Mouse (Mus musculus) midbrain, embryonic 10.5 days (tissue): Measurements from ENCODE around the gene Naaa. TPM values are rescaled to one million over a fixed set of nuclear protein-coding genes. Genes with fewer than 3 reads are reported as not detected.

Experiments
- DNase-seq: peaks from one replicate; pipeline ENCODE4 v3.0.0-alpha.2; 2017; ENCODE audit warnings: low spot score
- H3K27ac ChIP-seq: fragments of 300-500 bp; sonication (generic); replicated peaks from 2 replicates; pipeline ENCODE4 v1.5.1; 2016; ENCODE audit warnings: mild to moderate bottlenecking
- H3K27me3 ChIP-seq: fragments of 300-500 bp; sonication (generic); 2 replicates; pipeline ENCODE4 v1.6.1; 2016; ENCODE audit warnings: low read depth, mild to moderate bottlenecking; ENCODE audit not compliant: poor library complexity, severe bottlenecking
- H3K36me3 ChIP-seq: fragments of 300-500 bp; sonication (generic); 2 replicates; pipeline ENCODE4 v1.6.1; 2016; ENCODE audit warnings: mild to moderate bottlenecking, moderate library complexity
- H3K4me1 ChIP-seq: fragments of 300-500 bp; sonication (generic); 2 replicates; pipeline ENCODE4 v1.6.1; 2016
- H3K4me3 ChIP-seq: fragments of 300-500 bp; sonication (generic); 2 replicates; pipeline ENCODE4 v1.5.1; 2016; ENCODE audit warnings: mild to moderate bottlenecking, moderate library complexity
- H3K9me3 ChIP-seq: fragments of 300-500 bp; sonication (generic); replicated peaks from 2 replicates; pipeline ENCODE4 v1.6.1; 2016; ENCODE audit warnings: mild to moderate bottlenecking
- WGBS: fragments of 180-500 bp; shearing (Covaris S2); methylation state at CpG from one replicate; pipeline ENCODE4 v1.1.7; 2016; 5-methylcytosine and 5-hydroxymethylcytosine counted together
- polyA plus RNA-seq: library from polyadenylated mRNA; unstranded; fragments of >200 nt; fragmentation: Nextera tagmentation; extraction: Ambion mirVana; gene quantifications from 2 replicates; pipeline ENCODE4 v1.2.1, GENCODE M21; 2016

Naaa gene
- polyA plus RNA-seq, 1 experiment from 2014 or later = 4.5 TPM

DNA sequence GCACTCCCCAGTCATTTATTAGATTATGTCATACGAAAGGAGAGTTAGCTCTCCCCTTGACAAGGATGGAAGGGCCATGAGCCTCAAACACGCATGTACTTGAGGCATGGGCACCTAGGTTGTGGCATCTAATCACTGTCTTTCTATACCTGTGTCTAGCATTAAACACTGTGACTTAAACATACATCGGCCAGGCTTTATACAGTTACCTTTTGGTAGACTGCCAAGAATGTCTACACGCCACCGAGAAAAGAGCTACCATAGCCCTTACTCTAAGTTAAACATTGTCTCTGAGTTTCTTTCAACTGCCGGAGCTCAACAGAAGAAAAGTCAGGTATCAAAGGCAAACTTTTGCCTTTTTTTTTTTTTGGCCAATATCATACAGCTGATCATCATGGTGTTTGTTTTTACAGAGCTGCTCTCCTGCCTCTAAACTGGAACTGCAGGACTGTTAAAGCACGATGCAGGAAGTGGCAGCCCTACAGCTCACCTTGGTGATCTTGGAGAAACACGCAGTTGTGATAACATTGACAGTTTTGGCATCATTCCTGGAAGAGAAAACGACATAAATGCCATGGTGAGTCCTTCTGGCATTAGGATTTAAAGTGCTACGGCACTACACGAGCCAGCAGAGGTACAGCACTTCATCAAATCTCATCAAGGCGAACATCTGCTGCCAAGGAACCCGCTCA, 24.3 kb upstream of the Naaa start:
- Histone ChIP-seq H3K27me3 (no peaks in the 10 kb centered on the region), H3K9me3 (no peaks in the 10 kb centered on the region), H3K4me3 (no peak overlapping the region), H3K36me3 (peaks cover 98% of the 10 kb centered on the region), H3K4me1 (no peaks in the 10 kb centered on the region), H3K27ac (no peak overlapping the region)
- no peak for DNase-seq
- WGBS = 94% methylated on average over 13 of the region's 13 CpGs

DNA sequence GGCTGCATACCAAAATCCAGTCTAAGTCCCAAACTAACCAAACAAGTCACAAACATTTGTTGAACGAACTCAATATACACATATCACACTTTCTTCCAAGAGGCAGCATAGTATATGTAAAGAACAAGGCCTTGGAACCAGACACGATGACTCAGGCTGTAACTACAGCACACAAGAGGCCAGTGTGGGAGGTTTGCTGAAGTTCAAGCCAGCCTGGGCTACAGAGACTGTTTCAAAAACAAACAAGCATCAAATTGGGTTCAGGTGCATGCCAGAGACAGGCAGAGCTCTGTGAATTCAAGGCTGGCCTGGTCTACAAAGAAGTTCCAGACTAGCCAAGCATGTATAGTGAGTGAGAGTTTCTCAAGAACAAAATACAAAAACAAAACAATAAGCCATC, 16.6 kb upstream of the Naaa start:
- no peak overlapping the region for H3K4me3 ChIP-seq
- H3K9me3 ChIP-seq = no peaks in the 10 kb centered on the region
- H3K4me1 ChIP-seq = no peaks in the 10 kb centered on the region
- peaks cover 98% of the 10 kb centered on the region for H3K36me3 ChIP-seq
- no peak overlapping the region for H3K27ac ChIP-seq
- no peak for DNase-seq
- H3K27me3 ChIP-seq = no peaks in the 10 kb centered on the region
- WGBS = 95% methylated on average over 2 of the region's 2 CpGs

DNA sequence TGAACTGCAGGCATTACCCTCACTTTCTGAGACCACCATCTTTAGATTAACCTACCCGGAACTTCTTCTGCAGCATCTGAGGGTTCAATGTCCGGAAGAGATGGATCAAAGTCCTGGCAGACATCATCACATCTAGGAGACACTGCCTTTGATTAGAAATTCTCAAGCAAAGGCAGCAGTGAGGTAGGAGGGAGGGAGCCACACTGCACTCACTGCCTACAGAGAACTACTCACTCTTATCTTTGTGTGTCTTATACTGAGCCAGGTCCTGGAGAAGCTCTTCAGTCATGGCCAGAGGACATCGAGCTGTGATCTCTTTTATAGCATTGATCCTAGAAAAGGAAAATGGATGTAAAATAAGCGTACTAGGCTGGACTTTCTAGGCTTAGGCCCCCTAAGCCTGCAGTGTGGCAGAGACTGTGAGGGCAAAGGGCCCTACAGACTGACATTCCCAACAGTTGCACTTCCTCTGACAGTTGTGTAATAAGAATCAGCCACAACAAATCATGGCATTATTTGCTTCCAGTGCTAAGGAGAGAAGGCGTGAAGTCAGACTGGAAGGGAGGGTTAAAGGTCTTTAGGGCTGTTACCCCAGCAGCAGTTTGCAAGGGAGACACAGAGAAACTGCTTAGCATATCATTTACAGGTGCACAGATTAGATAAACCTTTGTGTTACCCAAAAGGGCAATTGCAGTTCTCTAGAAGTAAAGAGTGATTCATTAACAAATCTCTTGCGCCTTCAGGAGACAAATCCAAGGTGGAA, 13.9 kb upstream of the Naaa start:
- no peak overlapping the region for H3K27ac ChIP-seq
- 92% methylated on average over 6 of the region's 6 CpGs for WGBS
- H3K4me1 ChIP-seq = no peaks in the 10 kb centered on the region
- no peak overlapping the region for H3K4me3 ChIP-seq
- no peak for DNase-seq
- H3K27me3 ChIP-seq = no peaks in the 10 kb centered on the region
- H3K9me3 ChIP-seq = no peaks in the 10 kb centered on the region
- peaks cover 99% of the 10 kb centered on the region for H3K36me3 ChIP-seq

DNA sequence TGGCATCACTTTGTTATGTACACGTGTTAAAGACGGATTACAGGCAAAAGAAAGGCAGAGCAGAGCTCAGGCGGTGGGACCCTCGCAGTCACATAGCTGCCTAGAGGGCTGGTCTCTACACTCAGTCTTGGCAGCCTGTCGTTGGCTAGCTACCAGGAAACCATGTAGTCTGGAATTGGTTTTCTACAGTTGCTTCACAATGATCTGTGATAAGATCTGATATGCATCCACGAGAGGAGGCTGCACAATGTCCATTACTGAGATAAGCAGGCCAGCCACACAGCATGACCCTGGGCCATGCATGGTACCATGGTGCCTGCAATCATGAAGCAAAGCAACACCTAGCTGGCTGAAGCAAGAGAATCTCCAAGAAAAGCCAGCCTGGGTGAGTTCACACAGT, 9.9 kb upstream of the Naaa start:
- Histone ChIP-seq H3K9me3 (no peaks in the 10 kb centered on the region), H3K4me3 (no peak overlapping the region)
- WGBS = 94% methylated on average over 6 of the region's 6 CpGs

DNA sequence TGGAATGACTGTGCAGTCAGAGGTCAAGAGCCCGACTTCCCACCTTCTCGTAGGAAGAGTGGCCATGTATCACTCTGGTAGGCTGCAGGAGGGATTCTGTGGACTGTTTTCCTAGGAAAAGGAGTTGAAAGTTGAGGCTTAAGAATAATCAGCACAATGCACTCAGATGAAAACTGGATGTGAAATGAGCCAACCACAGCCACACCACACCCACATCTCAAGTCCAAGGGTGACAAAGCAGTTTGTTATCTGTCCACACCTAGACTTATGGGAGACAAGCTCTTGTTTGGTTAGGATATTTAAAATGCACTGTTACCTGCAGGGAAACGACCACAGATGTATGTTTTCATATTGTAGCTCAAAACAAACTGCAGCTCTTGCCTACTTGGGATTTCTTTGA, 5.1 kb upstream of the Naaa start:
- Histone ChIP-seq H3K27ac (no peak overlapping the region), H3K36me3 (peaks cover 33% of the 10 kb centered on the region), H3K4me3 (no peak overlapping the region), H3K27me3 (0 out of 2 replicates have a peak, but pooled peaks cover 5% of the 10 kb centered on the region), H3K9me3 (no peaks in the 10 kb centered on the region), H3K4me1 (peaks cover 12% of the 10 kb centered on the region)
- 70% methylated on average over 3 of the region's 3 CpGs for WGBS
- no peak for DNase-seq

More for the DNA sequence above, 9.9 kb upstream of the Naaa start:
- H3K27me3 ChIP-seq = no peaks in the 10 kb centered on the region
- DNase-seq = no peak
- no peaks in the 10 kb centered on the region for H3K4me1 ChIP-seq
- H3K27ac ChIP-seq = no peak overlapping the region
- peaks cover 80% of the 10 kb centered on the region for H3K36me3 ChIP-seq

DNA sequence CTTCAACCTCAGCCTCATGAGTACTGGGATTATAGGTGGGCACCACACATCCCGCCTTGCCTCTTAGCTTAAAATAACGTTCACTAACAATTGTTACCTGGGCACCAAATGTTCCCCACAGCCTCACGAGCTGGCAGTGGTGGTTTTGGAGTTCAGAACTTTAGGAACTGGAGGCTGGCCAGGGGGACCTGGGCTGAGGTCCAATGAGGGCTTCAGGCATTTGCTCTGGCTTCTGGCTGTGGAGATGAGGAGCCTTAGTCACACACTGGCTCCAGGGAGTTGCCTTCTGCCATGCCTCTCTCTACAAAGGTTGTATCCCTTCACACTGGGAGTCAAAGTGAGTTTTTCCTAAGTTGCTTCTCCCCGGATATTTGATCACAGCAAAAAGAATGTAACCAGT, 4.6 kb upstream of the Naaa start:
- no peak overlapping the region for H3K27ac ChIP-seq
- WGBS = 84% methylated on average over 4 of the region's 4 CpGs

DNA sequence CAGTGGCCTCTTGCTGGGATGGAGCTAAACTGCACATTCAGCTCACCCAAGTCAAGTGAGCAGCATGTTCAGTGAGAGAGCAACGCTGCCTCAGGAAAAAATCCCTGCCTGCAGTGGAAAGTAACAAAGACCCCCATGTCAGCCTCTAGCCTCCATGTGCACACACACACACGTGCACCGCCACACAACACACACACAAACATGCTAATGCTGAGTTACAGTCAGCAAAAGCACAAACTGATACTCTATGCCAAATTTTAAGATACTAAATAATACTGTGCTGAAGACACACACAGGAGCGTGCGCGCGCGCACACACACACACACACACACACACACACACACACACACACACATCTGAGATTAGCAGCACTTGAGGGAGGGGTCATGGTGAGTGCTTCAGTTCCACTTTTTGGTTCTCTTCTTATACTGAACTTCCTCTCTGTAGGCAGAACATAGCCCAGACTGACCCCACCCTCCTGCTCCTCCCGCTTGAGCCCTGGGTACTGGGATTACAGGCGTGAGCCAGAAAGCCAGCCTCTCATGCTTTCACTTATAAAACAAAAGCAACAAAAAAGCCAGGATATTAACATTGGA, 1.1 kb upstream of the Naaa start:
- H3K36me3 ChIP-seq = no peaks in the 10 kb centered on the region
- peaks cover 20% of the 10 kb centered on the region for H3K4me1 ChIP-seq
- H3K27me3 ChIP-seq = peaks cover 20% of the 10 kb centered on the region
- no peaks in the 10 kb centered on the region for H3K9me3 ChIP-seq
- H3K4me3 ChIP-seq = no peak overlapping the region
- WGBS = 86% methylated on average over 10 of the region's 10 CpGs
- no peak for DNase-seq
- 0 out of 2 replicates have a peak overlapping the region, but pooled peaks have one; percentile 6 for H3K27ac ChIP-seq

More for the DNA sequence above, 4.6 kb upstream of the Naaa start:
- Histone ChIP-seq H3K36me3 (peaks cover 28% of the 10 kb centered on the region), H3K4me3 (no peak overlapping the region), H3K27me3 (0 out of 2 replicates have a peak, but pooled peaks cover 5% of the 10 kb centered on the region), H3K4me1 (peaks cover 17% of the 10 kb centered on the region), H3K9me3 (no peaks in the 10 kb centered on the region)
- no peak for DNase-seq

DNA sequence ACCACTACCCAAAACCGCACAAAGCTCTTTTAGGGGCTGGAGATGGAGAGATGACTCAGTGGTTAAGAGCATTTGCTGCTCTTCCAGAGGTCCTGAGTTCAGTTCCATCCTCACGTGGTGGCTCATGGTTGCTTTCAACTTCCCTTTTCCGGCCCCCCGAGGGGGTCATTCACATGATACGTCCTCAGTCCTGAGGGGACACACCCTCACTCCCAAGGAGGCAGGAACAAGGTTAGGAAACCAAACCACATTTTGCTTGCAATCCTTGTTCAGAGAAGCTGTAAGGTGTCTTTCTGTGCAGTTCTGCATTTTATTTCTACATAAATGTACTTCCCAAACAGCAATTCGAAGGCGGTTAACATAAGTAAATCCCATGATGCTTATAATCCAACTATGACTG, 7.5 kb downstream of the Naaa start:
- no peaks in the 10 kb centered on the region for H3K36me3 ChIP-seq
- WGBS = 88% methylated on average over 7 of the region's 7 CpGs
- no peak overlapping the region for H3K4me3 ChIP-seq
- no peak for DNase-seq
- H3K27me3 ChIP-seq = no peaks in the 10 kb centered on the region
- no peak overlapping the region for H3K27ac ChIP-seq
- H3K4me1 ChIP-seq = no peaks in the 10 kb centered on the region
- H3K9me3 ChIP-seq = no peaks in the 10 kb centered on the region

DNA sequence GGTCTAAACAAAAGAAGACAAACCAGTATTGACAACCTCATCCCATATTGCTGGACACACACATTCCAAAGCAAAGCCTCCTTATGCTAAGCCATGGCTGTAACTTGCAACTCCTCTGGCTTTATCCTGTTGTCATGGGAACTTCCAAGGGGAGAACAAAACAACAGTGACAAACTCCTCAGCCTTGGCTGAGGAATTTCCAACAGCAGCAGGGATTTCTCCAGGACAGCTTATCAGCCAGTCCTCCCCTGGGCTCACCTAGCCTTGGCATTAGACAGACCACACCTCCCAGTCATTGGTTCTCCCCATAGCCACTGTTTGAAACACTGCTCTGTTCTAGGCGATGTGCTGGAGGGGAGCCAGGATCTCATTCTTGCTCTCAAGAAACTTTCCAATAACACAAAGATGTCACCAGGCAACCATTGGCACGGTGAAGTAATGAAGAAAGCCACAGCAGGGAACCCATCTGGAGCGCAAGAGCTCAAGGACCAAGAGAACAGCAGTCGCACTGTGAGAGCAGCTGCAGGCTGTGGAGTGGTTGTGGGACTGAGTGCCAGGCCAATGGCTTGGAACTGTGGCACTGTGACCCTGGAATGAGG, 14.1 kb downstream of the Naaa start:
- H3K27ac ChIP-seq = peak overlapping the region; percentile 73
- H3K9me3 ChIP-seq = no peaks in the 10 kb centered on the region
- DNase-seq = peak; percentile 61
- H3K27me3 ChIP-seq = peaks cover 12% of the 10 kb centered on the region
- 11% methylated on average over 4 of the region's 4 CpGs for WGBS
- no peak overlapping the region for H3K4me3 ChIP-seq
- H3K4me1 ChIP-seq = peaks cover 40% of the 10 kb centered on the region
- H3K36me3 ChIP-seq = no peaks in the 10 kb centered on the region

DNA sequence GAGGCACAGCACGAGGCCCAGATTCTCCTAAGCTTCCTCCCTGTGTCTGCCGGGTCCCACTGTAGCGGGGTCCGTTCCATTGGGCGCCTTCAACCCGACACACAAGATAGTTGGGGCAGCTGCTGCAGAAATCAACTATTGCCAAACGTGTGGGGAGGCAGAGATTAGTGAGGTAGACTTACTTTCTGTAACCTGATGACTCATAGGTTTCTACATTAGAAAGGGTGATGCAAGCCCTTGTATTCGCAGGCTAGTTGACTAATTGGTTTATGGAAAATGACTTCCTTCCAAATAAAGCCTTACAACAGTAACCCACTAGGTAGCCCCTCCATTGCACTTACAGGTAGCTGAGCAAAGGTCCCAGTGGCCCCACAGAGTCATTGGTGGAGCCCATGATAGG, 15.3 kb downstream of the Naaa start:
- Histone ChIP-seq H3K36me3 (no peaks in the 10 kb centered on the region), H3K27me3 (peaks cover 18% of the 10 kb centered on the region), H3K27ac (peak overlapping the region; percentile 73; the same call in 1 of the 2 replicates), H3K4me1 (peaks cover 41% of the 10 kb centered on the region), H3K4me3 (no peak overlapping the region), H3K9me3 (no peaks in the 10 kb centered on the region)
- no peak for DNase-seq
- WGBS = 83% methylated on average over 8 of the region's 8 CpGs

DNA sequence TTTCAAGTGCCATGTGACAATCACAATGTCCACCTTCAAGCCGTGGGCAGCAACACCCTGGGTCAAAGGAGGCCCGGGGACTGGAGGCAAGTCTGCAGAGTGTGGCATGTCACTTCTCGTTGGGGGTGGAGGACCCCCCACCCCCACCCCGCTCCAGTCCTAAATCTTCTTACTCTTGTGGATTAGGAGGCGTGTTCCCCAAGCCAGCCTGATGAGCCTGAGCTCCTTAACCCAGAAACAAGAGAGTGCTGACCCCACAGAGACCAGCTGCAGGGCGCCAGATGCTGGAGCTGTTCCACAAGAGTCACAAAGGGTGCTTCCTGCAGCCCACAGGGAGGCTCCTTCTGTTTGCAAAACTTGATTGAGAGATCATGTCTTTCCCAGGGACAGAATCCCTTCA, 21.8 kb downstream of the Naaa start, which contains the start of gene Ppef2:
Gene Ppef2 (minus strand): TSS at position 61 of the 400 bp plus-strand sequence.
- Histone ChIP-seq H3K27ac (peak within 1 kb of the TSS; percentile 58), H3K36me3 (no peaks in the 10 kb centered on the region), H3K4me3 (no peak within 1 kb of the TSS), H3K27me3 (peaks cover 39% of the 10 kb centered on the region), H3K4me1 (peaks cover 47% of the 10 kb centered on the region), H3K9me3 (no peaks in the 10 kb centered on the region)
- DNase-seq = peak; percentile 47
- 10% methylated on average over 6 of the region's 6 CpGs for WGBS

DNA sequence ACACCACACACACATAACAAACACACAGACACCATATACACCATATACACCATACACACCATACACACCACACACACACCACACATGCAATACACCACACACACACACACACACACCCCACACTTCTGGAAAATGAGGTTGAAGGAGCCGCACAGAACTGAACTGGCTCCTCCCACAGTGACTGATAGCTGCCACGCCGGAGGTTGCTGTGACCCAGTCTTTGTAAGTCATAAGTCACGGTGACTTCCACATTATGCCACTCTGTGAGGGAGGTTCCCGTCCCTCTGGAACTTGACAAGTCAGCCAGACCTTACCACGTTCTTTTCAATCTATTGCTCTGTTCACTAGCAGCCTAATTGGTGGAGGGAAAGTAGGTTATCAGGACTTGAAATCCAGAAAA, 23.5 kb downstream of the Naaa start:
- no peak overlapping the region for H3K27ac ChIP-seq
- no peak for DNase-seq
- no peaks in the 10 kb centered on the region for H3K9me3 ChIP-seq
- no peaks in the 10 kb centered on the region for H3K36me3 ChIP-seq
- peaks cover 34% of the 10 kb centered on the region for H3K4me1 ChIP-seq
- peaks cover 33% of the 10 kb centered on the region for H3K27me3 ChIP-seq
- no peak overlapping the region for H3K4me3 ChIP-seq
- 80% methylated on average over 6 of the region's 6 CpGs for WGBS
